Mouse (Mus musculus): Measurements from ENCODE around the gene Tesc.

GRCm38 (mm10) chr5:118065516-118066255, 38.1 kb downstream of the Tesc start:
- TF ChIP-seq CTCF (IDR thresholded peaks at IDR 0.05; ENCODE audit: low read depth) = no peak
- no peak for TF ChIP-seq EP300 (IDR thresholded peaks at IDR 0.05; ENCODE audit: low read depth)

Measured in liver, embryonic 14.5 days (tissue).